Mouse (Mus musculus): Measurements from ENCODE around the gene Cdc42bpb.

- TF ChIP-seq POLR2A (IDR thresholded peaks at IDR 0.05; ENCODE audit: control insufficient read depth, extremely low read depth, insufficient read depth, low read length, poor library complexity), result no peak
- no peak for TF ChIP-seq CTCF (IDR thresholded peaks at IDR 0.05; ENCODE audit: borderline replicate concordance, control insufficient read depth, extremely low read depth, insufficient read depth, low read length, poor library complexity)
Measured at GRCm38 (mm10) chr12:111333020-111333605, 44.4 kb downstream of the Cdc42bpb start.

All from thymus, adult 2 months (tissue).